ENCODE assay signal across 19 mouse cellular contexts in the genomic region with DNA sequence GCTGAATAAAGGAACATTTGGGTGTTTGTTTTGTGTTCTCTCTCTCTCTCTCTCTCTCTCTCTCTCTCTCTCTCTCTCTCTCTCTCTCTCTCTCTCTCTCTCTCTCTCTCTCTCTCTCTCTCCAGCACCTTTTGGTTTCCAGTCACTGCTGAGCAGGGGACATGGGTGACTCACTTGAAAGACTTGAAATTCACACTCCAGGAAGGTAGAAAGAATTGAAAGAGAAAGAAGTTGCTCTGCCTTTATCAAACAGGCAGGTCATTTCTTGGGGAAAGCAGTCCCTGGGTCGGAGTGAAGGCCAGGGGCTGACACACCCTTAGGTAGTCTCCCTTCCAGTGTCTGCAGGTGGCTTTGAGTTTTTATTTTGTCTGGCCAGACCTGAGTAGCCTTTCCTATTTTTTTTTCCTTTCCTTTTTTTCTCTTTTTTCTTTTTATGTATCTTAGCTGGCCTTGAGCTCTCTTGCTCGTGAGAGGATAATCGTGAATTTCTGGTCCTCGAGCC.
DNase-seq lines count a peak whose midpoint lies in the region; ATAC-seq and TF ChIP-seq lines count a peak whose summit lies in the region.
"Had no signal": no experiment of that assay in that cellular context is flagged by ENCODE, and none has a peak within 500 bp of the region (broad histone marks: within the 10 kb centered on the region; RNA-seq: fewer than 3 reads in every experiment).

No protein-coding gene starts in this region.

- intact Hi-C loops in heart, postnatal 25 days (cut with DNase I): no loop called here

- 77% methylated on average over 4 of the region's 4 CpGs for WGBS in heart, embryonic 16.5 days
- 43% methylated on average over 4 of the region's 4 CpGs for WGBS in lung, postnatal 0 days
- 38% methylated on average over 4 of the region's 4 CpGs for WGBS in limb, embryonic 14.5 days

- no peaks in the 10 kb centered on the region for H3K9me3 ChIP-seq in heart, embryonic 16.5 days (replicated peaks; ENCODE audit: control insufficient read depth, low read length)
- no peaks in the 10 kb centered on the region for H3K9me3 ChIP-seq in lung, postnatal 0 days (ENCODE audit: low read length)
- H3K9me3 ChIP-seq in limb, embryonic 14.5 days (ENCODE audit: control insufficient read depth, low read length): no peaks in the 10 kb centered on the region
- H3K9me3 ChIP-seq: heart, embryonic 10.5 days; hindbrain, embryonic 15.5 days; midbrain, embryonic 12.5 days had no signal

- no peak overlapping the region for H3K27ac ChIP-seq in heart, embryonic 16.5 days (ENCODE audit: low read length)
- peak overlapping the region; percentile 78 for H3K27ac ChIP-seq in lung, postnatal 0 days (ENCODE audit: low read length)
- H3K27ac ChIP-seq in limb, embryonic 14.5 days (replicated peaks; ENCODE audit: low read depth, low read length): peak overlapping the region; percentile 48; the same call in 1 of the 2 replicates
- H3K27ac ChIP-seq: heart, embryonic 10.5 days; hindbrain, embryonic 15.5 days; midbrain, embryonic 12.5 days had no signal

- TF ChIP-seq POLR2A in limb, embryonic 14.5 days (IDR thresholded peaks at IDR 0.05; ENCODE audit: borderline replicate concordance, extremely low read depth, insufficient read depth, insufficient read length): no peak

- DNase-seq in heart, postnatal 25 days (ENCODE audit: low spot score): no peak
- peak; percentile 62 for DNase-seq in lung, postnatal 0 days (ENCODE audit: low spot score)
- no peak for DNase-seq in lung, postnatal 4 days
- no peak for DNase-seq in limb, embryonic 14.5 days (ENCODE audit: low spot score)
- no peak for DNase-seq in frontal cortex, postnatal 36 days (ENCODE audit: low spot score in 2 of 2)
- no peak for DNase-seq in adrenal gland, adult 8-10 months
- DNase-seq: adrenal gland, postnatal 10 days; cerebellum, adult 18-20 months; gastrocnemius, postnatal 14 days; layer of hippocampus, adult 9-11 months; right cerebral cortex, postnatal 14 days; thymus, adult 18-20 months had no signal

- no peak for TF ChIP-seq EP300 in lung, postnatal 0 days (IDR thresholded peaks at IDR 0.05)

- no peaks in the 10 kb centered on the region; the same call in 1 of the 2 replicates for H3K27me3 ChIP-seq in heart, embryonic 16.5 days (ENCODE audit: control insufficient read depth, insufficient read depth, low read length)
- H3K27me3 ChIP-seq in lung, postnatal 0 days (replicated peaks; ENCODE audit: insufficient read depth, low read length): no peaks in the 10 kb centered on the region
- no peaks in the 10 kb centered on the region for H3K27me3 ChIP-seq in limb, embryonic 14.5 days (ENCODE audit: control insufficient read depth, insufficient read depth, low read length)
- H3K27me3 ChIP-seq: hindbrain, embryonic 15.5 days; midbrain, embryonic 12.5 days had no signal

- peak overlapping the region; percentile 53 for H3K4me2 ChIP-seq in heart, embryonic 16.5 days (ENCODE audit: low read depth, low read length)
- H3K4me2 ChIP-seq in lung, postnatal 0 days (replicated peaks; ENCODE audit: low read depth, low read length): peak overlapping the region; percentile 41
- H3K4me2 ChIP-seq in limb, embryonic 14.5 days (replicated peaks; ENCODE audit: low read depth, low read length, severe bottlenecking): peak overlapping the region; percentile 37; the same call in 1 of the 2 replicates
- H3K4me2 ChIP-seq: hindbrain, embryonic 15.5 days; liver, embryonic 11.5 days; midbrain, embryonic 12.5 days had no signal

- no peak overlapping the region for H3K4me3 ChIP-seq in heart, embryonic 16.5 days (ENCODE audit: low read length)
- H3K4me3 ChIP-seq in lung, postnatal 0 days (ENCODE audit: low read depth, low read length): peak overlapping the region; percentile 5; the same call in 1 of the 2 replicates
- no peak overlapping the region for H3K4me3 ChIP-seq in limb, embryonic 14.5 days (replicated peaks; ENCODE audit: low read length)
- H3K4me3 ChIP-seq: hindbrain, embryonic 15.5 days; midbrain, embryonic 12.5 days; myocyte had no signal

- TF ChIP-seq CTCF in lung, postnatal 0 days (IDR thresholded peaks at IDR 0.05): no peak

- no peaks in the 10 kb centered on the region for H3K36me3 ChIP-seq in heart, embryonic 16.5 days (ENCODE audit: control insufficient read depth, insufficient read depth)
- H3K36me3 ChIP-seq in lung, postnatal 0 days (ENCODE audit: insufficient read depth, low read length): no peaks in the 10 kb centered on the region
- H3K36me3 ChIP-seq in limb, embryonic 14.5 days (ENCODE audit: control insufficient read depth, insufficient read depth, low read length): no peaks in the 10 kb centered on the region
- H3K36me3 ChIP-seq: heart, embryonic 10.5 days; hindbrain, embryonic 15.5 days; midbrain, embryonic 12.5 days had no signal

- H3K9ac ChIP-seq in heart, embryonic 16.5 days (ENCODE audit: low read length): no peak overlapping the region
- H3K9ac ChIP-seq in lung, postnatal 0 days (replicated peaks; ENCODE audit: low read depth): no peak overlapping the region
- H3K9ac ChIP-seq in limb, embryonic 14.5 days (ENCODE audit: low read depth, low read length, severe bottlenecking): no peak overlapping the region
- H3K9ac ChIP-seq: hindbrain, embryonic 15.5 days; midbrain, embryonic 12.5 days had no signal

- no peak for ATAC-seq in heart, embryonic 16.5 days (replicated peaks; ENCODE audit: extremely low read depth, insufficient read depth, low FRiP score)
- ATAC-seq in lung, postnatal 0 days: peak; percentile 31
- no peak for ATAC-seq in limb, embryonic 14.5 days (ENCODE audit: low FRiP score, low read depth)
- ATAC-seq: CD4-positive, CD25-positive, alpha-beta regulatory T cell, adult 4 months had no signal

- 0 out of 2 replicates have a peak, but pooled peaks cover 3% of the 10 kb centered on the region for H3K4me1 ChIP-seq in heart, embryonic 16.5 days (ENCODE audit: control insufficient read depth, insufficient read depth, low read length)
- H3K4me1 ChIP-seq in lung, postnatal 0 days (ENCODE audit: insufficient read depth, low read depth, low read length): no peaks in the 10 kb centered on the region
- H3K4me1 ChIP-seq in limb, embryonic 14.5 days (ENCODE audit: control insufficient read depth, insufficient read depth, low read length): peaks cover 17% of the 10 kb centered on the region; the same call in 1 of the 2 replicates
